Mouse (Mus musculus) embryonic fibroblast, embryonic 13.5 days (primary cell): ENCODE measurements around the gene Popdc2. TPM values are rescaled to one million over a fixed set of nuclear protein-coding genes. Genes with fewer than 3 reads are reported as not detected.

Experiments used
- H3K27ac ChIP-seq: 2 replicates; pipeline ENCODE4 v1.5.1; 2012; ENCODE audit warnings: low read length, control low read depth, inconsistent platforms; ENCODE audit not compliant: insufficient read depth
- H3K4me1 ChIP-seq: 2 replicates; pipeline ENCODE4 v1.6.1; 2011; ENCODE audit warnings: low read length; ENCODE audit not compliant: control insufficient read depth, insufficient read depth
- H3K4me3 ChIP-seq: 2 replicates; pipeline ENCODE4 v1.5.1; 2011; ENCODE audit warnings: mild to moderate bottlenecking, control low read depth, low read length; ENCODE audit not compliant: insufficient read depth
- CTCF ChIP-seq: IDR thresholded peaks from 2 replicates; pipeline ENCODE4 v1.5.1; 2011; ENCODE audit warnings: mild to moderate bottlenecking, control low read depth, low read length, moderate library complexity, borderline replicate concordance; ENCODE audit not compliant: insufficient read depth
- POLR2A ChIP-seq: IDR thresholded peaks from 2 replicates; pipeline ENCODE4 v1.6.1; 2011; ENCODE audit warnings: low read depth, mild to moderate bottlenecking, control low read depth, low read length, moderate library complexity
- polyA plus RNA-seq: library from polyadenylated mRNA; stranded (reverse); fragments of >200 nt; gene quantifications from 2 replicates; pipeline ENCODE4 v1.2.4, GENCODE M21; 2011; ENCODE audit warnings: low read depth; ENCODE audit not compliant: missing spikeins, insufficient read length

The Popdc2 gene
- polyA plus RNA-seq, 1 experiment: 1.0 TPM

DNA sequence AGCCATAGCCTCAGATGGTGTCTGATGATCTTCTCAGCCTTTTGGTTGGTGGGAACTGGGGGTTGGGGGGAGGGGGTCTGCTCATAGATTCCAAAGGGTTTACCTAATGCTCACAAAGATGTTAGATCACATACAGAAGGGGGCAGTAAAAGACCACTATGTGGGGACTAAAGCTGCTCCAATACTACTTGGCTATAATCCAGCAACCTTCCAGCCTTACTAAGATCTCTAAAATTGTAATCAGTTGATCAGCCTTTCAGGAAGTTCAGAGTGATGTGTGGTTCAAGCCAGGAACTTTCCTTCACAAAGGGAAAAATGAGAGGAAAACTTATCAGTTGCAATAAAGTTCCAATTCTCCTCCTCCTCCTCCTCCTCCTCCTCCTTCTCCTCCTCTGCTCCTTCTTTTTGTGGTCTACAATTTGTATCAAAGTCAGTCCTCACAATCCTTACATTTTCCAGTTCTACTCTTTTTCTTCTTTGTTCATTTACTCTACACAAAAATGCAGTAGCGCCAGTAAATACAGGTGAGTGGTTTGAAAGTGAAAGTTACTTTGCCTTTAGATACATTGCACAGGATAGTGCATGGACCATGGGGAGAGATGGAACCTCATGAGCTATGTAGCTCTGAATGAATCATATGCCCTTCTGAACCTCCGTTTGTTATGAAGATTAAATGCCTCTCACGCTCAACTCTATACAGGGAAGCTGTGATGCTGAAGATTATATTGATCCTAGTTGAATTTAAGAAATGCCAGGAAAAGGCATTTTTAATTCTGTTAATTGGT is 16.9 kb upstream of the Popdc2 start:
- Histone ChIP-seq H3K27ac (no peak overlapping the region), H3K4me1 (peaks cover 3% of the 10 kb centered on the region; the same call in 1 of the 2 replicates), H3K4me3 (no peak overlapping the region)
- TF ChIP-seq POLR2A: no peak

DNA sequence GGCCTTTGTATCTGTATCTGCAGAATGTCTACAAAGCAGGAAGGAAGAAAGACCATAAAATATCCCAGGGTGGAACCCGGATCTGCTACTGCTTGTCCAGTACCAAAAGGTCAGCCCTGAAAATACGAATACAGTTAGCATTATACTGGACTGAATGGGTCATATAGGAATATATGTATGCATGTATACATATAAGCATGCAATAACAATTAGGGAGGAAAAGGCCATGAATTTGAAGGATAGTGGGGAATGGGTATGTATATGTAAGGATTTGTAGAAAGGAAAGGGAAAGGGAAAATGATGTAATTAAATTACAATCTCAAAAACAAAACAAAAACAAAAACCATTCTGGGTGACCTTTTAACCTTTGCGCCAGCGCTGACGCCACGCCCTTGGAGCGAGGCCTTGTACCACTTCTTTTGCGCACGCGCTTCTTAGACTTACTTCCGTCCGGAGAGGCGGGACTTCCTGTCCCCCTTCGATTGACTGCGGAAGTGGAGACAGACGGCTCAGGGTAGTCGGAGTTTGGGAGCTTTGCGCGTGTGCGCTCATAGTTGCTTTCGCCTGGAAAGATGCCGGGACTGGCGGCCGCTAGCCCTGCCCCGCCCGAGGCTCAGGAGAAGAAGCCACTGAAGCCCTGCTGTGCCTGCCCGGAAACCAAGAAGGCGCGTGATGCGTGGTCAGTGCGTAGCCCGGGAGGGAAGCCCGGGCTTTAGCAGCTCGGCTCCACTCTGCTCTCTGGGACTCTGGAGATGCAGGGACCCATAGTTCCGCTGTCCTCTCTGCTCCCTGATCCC is 15.3 kb upstream of the Popdc2 start, which contains the start of the genes Cox17 and Gm21987:
Gene Cox17, plus strand, starts transcription at position 463 of the 797 bp plus-strand sequence.
Gene Gm21987, plus strand, starts transcription at position 512 of the 797 bp plus-strand sequence.
- Histone ChIP-seq H3K4me1 (peaks cover 3% of the 10 kb centered on the region; the same call in 1 of the 2 replicates), H3K4me3 (peak within 1 kb of the TSS; percentile 77), H3K27ac (peak within 1 kb of the TSS; percentile 29; the same call in 1 of the 2 replicates)
- TF ChIP-seq CTCF: no peak
- TF ChIP-seq POLR2A: peak; percentile 84

DNA sequence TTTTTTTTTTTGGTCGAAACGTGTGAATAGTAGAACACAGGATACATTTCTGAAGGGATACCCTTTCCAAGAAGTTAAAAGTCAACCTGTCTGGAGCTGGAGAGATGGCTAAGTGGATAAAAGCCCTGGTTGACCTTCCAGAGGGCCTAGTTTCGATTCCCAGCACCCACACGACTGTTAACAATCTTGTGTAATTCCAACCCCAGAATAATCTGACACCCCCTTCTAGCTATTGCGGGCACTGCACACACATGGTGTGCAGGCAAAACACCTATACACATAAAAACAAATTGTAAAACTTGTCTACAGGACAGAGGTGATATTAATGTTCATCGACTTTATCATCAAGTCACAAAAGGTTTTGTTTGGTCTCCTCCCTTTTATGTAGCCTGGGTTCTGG is 14.4 kb upstream of the Popdc2 start:
- TF ChIP-seq CTCF: no peak
- TF ChIP-seq POLR2A: no peak
- peak overlapping the region; percentile 51 for H3K4me3 ChIP-seq
- no peak overlapping the region for H3K27ac ChIP-seq
- peaks cover 3% of the 10 kb centered on the region; the same call in 1 of the 2 replicates for H3K4me1 ChIP-seq

DNA sequence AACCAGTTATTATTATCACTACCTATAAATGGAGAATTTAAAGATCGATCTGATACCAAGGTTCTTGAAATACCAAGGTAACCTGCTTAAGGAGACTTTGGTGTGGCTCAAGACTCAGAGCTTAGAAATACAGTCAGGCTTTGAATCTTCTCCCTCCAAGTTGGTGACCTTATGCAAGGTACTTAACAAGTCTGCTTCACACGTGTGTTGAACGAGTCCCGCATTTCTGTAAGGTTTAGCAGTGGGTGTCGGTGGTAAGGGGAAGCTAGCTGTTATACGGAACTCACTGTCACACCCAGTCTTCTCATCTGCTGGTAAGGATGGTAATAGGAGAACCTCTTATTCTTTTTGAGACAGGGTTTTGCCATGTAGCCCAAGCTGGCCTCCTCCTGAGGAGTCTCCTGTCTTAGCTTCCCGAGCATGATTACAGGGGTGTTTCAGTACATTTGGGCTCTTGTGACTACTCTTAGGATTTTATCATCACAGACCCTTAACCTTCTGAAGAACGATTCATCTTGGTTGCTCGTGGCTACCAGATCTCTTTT is 13.7 kb upstream of the Popdc2 start:
- no peak overlapping the region for H3K4me3 ChIP-seq
- no peak overlapping the region for H3K27ac ChIP-seq
- no peak for TF ChIP-seq POLR2A
- no peak for TF ChIP-seq CTCF
- peaks cover 3% of the 10 kb centered on the region; the same call in 1 of the 2 replicates for H3K4me1 ChIP-seq

DNA sequence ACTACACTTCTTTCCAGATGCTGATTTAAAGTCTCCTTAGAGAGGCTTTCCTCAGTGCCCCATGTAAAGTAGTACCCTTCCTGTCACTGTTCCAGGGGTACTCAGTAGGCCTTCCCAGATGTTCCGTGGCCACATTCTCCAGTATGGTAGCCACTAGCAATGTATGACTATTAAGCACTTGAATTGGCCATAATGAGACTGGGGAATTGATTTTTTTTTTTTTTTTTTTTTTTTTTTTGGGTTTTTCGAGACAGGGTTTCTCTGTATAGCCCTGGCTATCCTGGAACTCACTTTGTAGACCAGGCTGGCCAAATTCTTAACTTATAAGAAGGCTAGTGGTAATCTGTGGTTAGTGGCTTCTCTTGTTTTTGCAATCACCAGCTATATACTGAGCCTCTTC is 12.1 kb upstream of the Popdc2 start:
- Histone ChIP-seq H3K27ac (no peak overlapping the region), H3K4me1 (peaks cover 3% of the 10 kb centered on the region; the same call in 1 of the 2 replicates), H3K4me3 (no peak overlapping the region)
- TF ChIP-seq CTCF (no peak), POLR2A (no peak)

DNA sequence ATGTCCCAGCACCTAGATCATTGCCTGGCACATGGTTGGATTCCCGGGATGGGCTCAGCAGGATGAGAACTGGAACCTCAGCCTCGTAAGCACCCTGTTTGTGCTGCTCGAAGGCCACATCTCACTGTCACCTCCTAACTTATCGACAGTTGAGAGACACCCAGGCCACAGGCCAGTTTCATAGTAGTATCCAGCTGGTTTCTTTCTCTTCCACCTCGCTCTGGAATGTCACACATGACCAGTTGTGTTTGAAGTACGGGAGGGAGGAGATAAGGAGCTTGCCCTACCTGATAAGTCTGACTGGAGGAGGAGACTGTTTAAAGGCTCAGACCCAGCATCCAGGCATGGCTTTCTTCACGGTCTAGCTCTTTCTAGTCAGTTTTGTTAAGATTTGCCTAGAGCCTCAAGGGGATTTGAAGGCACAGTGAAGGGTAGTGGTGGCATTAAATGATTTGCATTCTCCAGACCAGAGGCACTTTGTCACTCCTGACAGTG is 11.6 kb upstream of the Popdc2 start:
- no peak overlapping the region for H3K4me3 ChIP-seq
- TF ChIP-seq CTCF (no peak), POLR2A (no peak)

DNA sequence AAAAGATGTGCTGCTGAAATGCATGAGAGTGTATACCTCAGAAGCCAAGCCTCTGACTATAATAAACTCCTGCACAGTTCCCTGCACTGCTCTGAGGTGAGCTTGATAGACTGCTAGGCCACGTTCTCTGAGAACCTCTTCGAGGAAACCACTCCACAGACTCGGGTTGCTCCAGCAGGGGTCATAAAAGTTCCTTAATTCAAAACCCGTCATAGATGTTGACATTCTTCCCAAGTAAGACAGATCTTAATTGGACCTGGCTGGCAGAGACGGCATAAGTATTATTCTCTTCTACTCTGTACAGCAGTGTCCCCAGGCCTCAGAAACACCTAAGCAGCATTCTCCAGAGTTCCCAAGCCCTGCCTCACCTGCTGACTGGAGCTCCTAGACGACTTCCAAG is 11.1 kb upstream of the Popdc2 start:
- no peak for TF ChIP-seq CTCF
- TF ChIP-seq POLR2A: no peak
- Histone ChIP-seq H3K27ac (no peak overlapping the region), H3K4me3 (no peak overlapping the region), H3K4me1 (peaks cover 3% of the 10 kb centered on the region; the same call in 1 of the 2 replicates)

More for the DNA sequence above, 11.6 kb upstream of the Popdc2 start:
- Histone ChIP-seq H3K4me1 (peaks cover 3% of the 10 kb centered on the region; the same call in 1 of the 2 replicates), H3K27ac (no peak overlapping the region)

DNA sequence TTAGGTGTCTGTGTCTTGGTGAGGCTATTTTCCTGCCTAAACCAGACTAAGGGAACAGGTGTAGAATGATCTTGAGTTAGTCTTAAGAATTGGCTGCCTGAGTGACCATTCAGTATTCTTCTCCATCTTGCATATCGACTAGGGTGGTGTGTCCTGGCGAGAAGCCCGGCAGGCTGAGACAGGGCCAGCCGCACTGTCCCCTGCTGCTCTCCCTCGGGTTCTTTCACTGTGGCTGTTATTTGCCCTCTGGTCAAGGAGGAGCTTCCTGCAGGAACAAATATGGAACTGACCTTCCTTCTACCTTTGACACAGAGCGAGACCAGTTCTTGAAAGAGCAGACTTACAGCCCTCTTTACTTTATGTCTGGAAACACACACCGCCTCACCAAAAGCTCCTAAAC is 10.0 kb upstream of the Popdc2 start:
- H3K4me3 ChIP-seq: no peak overlapping the region
- no peak overlapping the region for H3K27ac ChIP-seq
- TF ChIP-seq CTCF: no peak
- no peak for TF ChIP-seq POLR2A
- H3K4me1 ChIP-seq: peaks cover 3% of the 10 kb centered on the region; the same call in 1 of the 2 replicates

DNA sequence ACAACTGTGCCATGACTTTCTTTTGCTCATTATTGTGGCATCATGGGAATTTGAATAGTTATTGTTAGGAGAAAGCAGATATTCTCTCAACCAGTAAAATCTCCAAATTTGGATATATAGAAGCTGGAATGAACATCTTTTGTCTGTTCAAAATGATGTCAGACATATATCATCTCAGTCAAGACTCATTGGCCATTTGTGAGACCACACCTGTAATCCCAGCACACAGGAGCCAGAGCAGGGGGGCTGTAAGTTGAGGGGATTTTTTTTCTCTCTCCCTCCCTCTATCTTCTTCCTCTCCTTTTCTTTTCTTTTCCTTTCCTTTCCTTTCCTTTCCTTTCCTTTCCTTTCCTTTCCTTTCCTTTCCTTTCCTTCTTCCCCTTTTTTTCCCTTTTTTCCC is 9.2 kb upstream of the Popdc2 start:
- TF ChIP-seq CTCF (no peak), POLR2A (no peak)
- no peak overlapping the region for H3K4me3 ChIP-seq
- H3K27ac ChIP-seq: no peak overlapping the region
- peaks cover 3% of the 10 kb centered on the region; the same call in 1 of the 2 replicates for H3K4me1 ChIP-seq
